Mouse (Mus musculus): ENCODE measurements around the gene Vsig8. TPM values are rescaled to one million over a fixed set of nuclear protein-coding genes. Genes with fewer than 3 reads are reported as not detected.

Gene Vsig8
- 0.22 and 0.23 TPM in 2 replicates for polyA plus RNA-seq (2014; fragmentation: Nextera tagmentation; extraction: Ambion mirVana)

- Histone ChIP-seq H3K27ac (replicated peaks in 1 of 2; ENCODE audit: control insufficient read depth in 1 of 2, insufficient read depth in 1 of 2, low read depth in 2 of 2, low read length in 2 of 2) (no peak within 1 kb of the TSS), H3K36me3 (ENCODE audit: control insufficient read depth, insufficient read depth, low read length) (no peaks in the 10 kb centered on the region), H3K9me3 (ENCODE audit: control insufficient read depth, low read length) (no peaks in the 10 kb centered on the region), H3K4me1 (ENCODE audit: control insufficient read depth in 2 of 2, insufficient read depth in 2 of 2, low read length in 2 of 2) (peaks cover 7 to 19% of the 10 kb centered on the region in 2 experiments), H3K27me3 (ENCODE audit: control insufficient read depth, insufficient read depth, low read length) (peaks cover 21% of the 10 kb centered on the region), H3K9ac (ENCODE audit: low read length) (no peak within 1 kb of the TSS), H3K4me3 (ENCODE audit: control insufficient read depth in 1 of 2, insufficient read depth in 1 of 2, low read depth in 1 of 2, low read length in 2 of 2) (no peak within 1 kb of the TSS), H3K4me2 (ENCODE audit: low read length) (no peak within 1 kb of the TSS)
- 70% methylated on average over 11 of the region's 11 CpGs for WGBS
- ATAC-seq (ENCODE audit: insufficient number of reproducible peaks, insufficient read depth, low FRiP score, low read depth): no peak
Observed at GRCm38 (mm10) chr1:172555638-172556037, at the start of gene Vsig8. TSS of gene Vsig8 (plus strand) at chr1:172555938.

DNA sequence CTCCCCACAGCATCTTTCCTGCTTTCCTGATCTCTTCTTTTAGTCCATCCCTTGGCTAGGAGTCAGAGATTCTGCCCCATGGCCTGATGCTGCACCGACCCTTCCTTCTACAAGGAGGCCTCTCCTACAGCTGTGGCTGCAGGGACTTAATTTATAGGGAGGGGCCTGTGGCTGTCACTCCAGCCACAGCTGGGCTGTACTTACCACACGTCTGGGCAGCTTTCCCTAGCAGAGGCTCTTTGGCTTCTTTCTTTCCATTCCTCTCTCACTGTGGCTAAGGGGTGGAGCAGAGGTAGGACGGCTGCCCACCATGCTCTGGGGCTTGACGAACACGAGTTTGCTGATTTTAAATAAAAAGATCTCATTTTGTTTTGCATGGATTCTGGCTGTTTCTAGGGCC is 48.7 kb upstream of the Vsig8 start:
- Histone ChIP-seq H3K27ac (replicated peaks in 1 of 2; ENCODE audit: control insufficient read depth in 1 of 2, insufficient read depth in 1 of 2, low read depth in 2 of 2, low read length in 2 of 2) (0 out of 4 replicates have a peak overlapping the region, but pooled peaks of 1 of the 2 experiments have one; percentile 37), H3K4me3 (ENCODE audit: control insufficient read depth in 1 of 2, insufficient read depth in 1 of 2, low read depth in 1 of 2, low read length in 2 of 2) (no peak overlapping the region), H3K27me3 (ENCODE audit: control insufficient read depth, insufficient read depth, low read length) (no peaks in the 10 kb centered on the region), H3K9ac (ENCODE audit: low read length) (no peak overlapping the region), H3K4me1 (ENCODE audit: control insufficient read depth in 2 of 2, insufficient read depth in 2 of 2, low read length in 2 of 2) (peaks cover 41 to 55% of the 10 kb centered on the region in 2 experiments), H3K9me3 (ENCODE audit: control insufficient read depth, low read length) (no peaks in the 10 kb centered on the region), H3K36me3 (ENCODE audit: control insufficient read depth, insufficient read depth, low read length) (peaks cover 40% of the 10 kb centered on the region), H3K4me2 (ENCODE audit: low read length) (no peak overlapping the region)
- 47% methylated on average over 5 of the region's 5 CpGs for WGBS
- no peak for ATAC-seq (ENCODE audit: insufficient number of reproducible peaks, insufficient read depth, low FRiP score, low read depth)

GRCm38 (mm10) chr1:172507701-172508100 is 48.0 kb upstream of the Vsig8 start:
- Histone ChIP-seq H3K36me3 (ENCODE audit: control insufficient read depth, insufficient read depth, low read length) (peaks cover 40% of the 10 kb centered on the region), H3K4me3 (ENCODE audit: control insufficient read depth in 1 of 2, insufficient read depth in 1 of 2, low read depth in 1 of 2, low read length in 2 of 2) (no peak overlapping the region), H3K4me2 (ENCODE audit: low read length) (no peak overlapping the region), H3K9me3 (ENCODE audit: control insufficient read depth, low read length) (no peaks in the 10 kb centered on the region), H3K9ac (ENCODE audit: low read length) (no peak overlapping the region), H3K27ac (replicated peaks in 1 of 2; ENCODE audit: control insufficient read depth in 1 of 2, insufficient read depth in 1 of 2, low read depth in 2 of 2, low read length in 2 of 2) (peak overlapping the region; percentile 31 to 37; a peak in 3 of 4 replicates), H3K27me3 (ENCODE audit: control insufficient read depth, insufficient read depth, low read length) (no peaks in the 10 kb centered on the region), H3K4me1 (ENCODE audit: control insufficient read depth in 2 of 2, insufficient read depth in 2 of 2, low read length in 2 of 2) (peaks cover 37 to 53% of the 10 kb centered on the region in 2 experiments)
- WGBS: 74% methylated on average over 3 of the region's 3 CpGs
- 0 out of 2 replicates have a peak, but pooled peaks have one; percentile 5 for ATAC-seq (ENCODE audit: insufficient number of reproducible peaks, insufficient read depth, low FRiP score, low read depth)

- Histone ChIP-seq H3K27ac (replicated peaks in 1 of 2; ENCODE audit: control insufficient read depth in 1 of 2, insufficient read depth in 1 of 2, low read depth in 2 of 2, low read length in 2 of 2) (peak overlapping the region; percentile 31 to 59; a peak in 3 of 4 replicates), H3K36me3 (ENCODE audit: control insufficient read depth, insufficient read depth, low read length) (peaks cover 40% of the 10 kb centered on the region), H3K4me2 (ENCODE audit: low read length) (no peak overlapping the region), H3K9me3 (ENCODE audit: control insufficient read depth, low read length) (no peaks in the 10 kb centered on the region), H3K27me3 (ENCODE audit: control insufficient read depth, insufficient read depth, low read length) (no peaks in the 10 kb centered on the region), H3K4me1 (ENCODE audit: control insufficient read depth in 2 of 2, insufficient read depth in 2 of 2, low read length in 2 of 2) (peaks cover 36 to 53% of the 10 kb centered on the region in 2 experiments), H3K4me3 (ENCODE audit: control insufficient read depth in 1 of 2, insufficient read depth in 1 of 2, low read depth in 1 of 2, low read length in 2 of 2) (no peak overlapping the region), H3K9ac (ENCODE audit: low read length) (no peak overlapping the region)
- WGBS: 22% methylated on average over 2 of the region's 2 CpGs
- peak; percentile 40; the same call in 1 of the 2 replicates for ATAC-seq (ENCODE audit: insufficient number of reproducible peaks, insufficient read depth, low FRiP score, low read depth)
Observed at GRCm38 (mm10) chr1:172508172-172508571, 47.6 kb upstream of the Vsig8 start.

GRCm38 (mm10) chr1:172509235-172509634 is 46.5 kb upstream of the Vsig8 start:
- ATAC-seq (ENCODE audit: insufficient number of reproducible peaks, insufficient read depth, low FRiP score, low read depth): no peak
- Histone ChIP-seq H3K9me3 (ENCODE audit: control insufficient read depth, low read length) (no peaks in the 10 kb centered on the region), H3K27ac (replicated peaks in 1 of 2; ENCODE audit: control insufficient read depth in 1 of 2, insufficient read depth in 1 of 2, low read depth in 2 of 2, low read length in 2 of 2) (0 out of 4 replicates have a peak overlapping the region, but pooled peaks of 1 of the 2 experiments have one; percentile 59), H3K36me3 (ENCODE audit: control insufficient read depth, insufficient read depth, low read length) (peaks cover 40% of the 10 kb centered on the region), H3K4me1 (ENCODE audit: control insufficient read depth in 2 of 2, insufficient read depth in 2 of 2, low read length in 2 of 2) (peaks cover 38 to 51% of the 10 kb centered on the region in 2 experiments), H3K4me3 (ENCODE audit: control insufficient read depth in 1 of 2, insufficient read depth in 1 of 2, low read depth in 1 of 2, low read length in 2 of 2) (no peak overlapping the region), H3K27me3 (ENCODE audit: control insufficient read depth, insufficient read depth, low read length) (no peaks in the 10 kb centered on the region), H3K9ac (ENCODE audit: low read length) (no peak overlapping the region), H3K4me2 (ENCODE audit: low read length) (no peak overlapping the region)
- 73% methylated on average over 5 of the region's 5 CpGs for WGBS

GRCm38 (mm10) chr1:172509983-172510382 is 45.8 kb upstream of the Vsig8 start:
- H3K4me3 ChIP-seq (ENCODE audit: control insufficient read depth in 1 of 2, insufficient read depth in 1 of 2, low read depth in 1 of 2, low read length in 2 of 2): no peak overlapping the region
- H3K9ac ChIP-seq (ENCODE audit: low read length): no peak overlapping the region
- H3K4me2 ChIP-seq (ENCODE audit: low read length): no peak overlapping the region
- H3K27ac ChIP-seq (replicated peaks in 1 of 2; ENCODE audit: control insufficient read depth in 1 of 2, insufficient read depth in 1 of 2, low read depth in 2 of 2, low read length in 2 of 2): 0 out of 4 replicates have a peak overlapping the region, but pooled peaks of 1 of the 2 experiments have one; percentile 24
- peaks cover 35 to 49% of the 10 kb centered on the region in 2 experiments for H3K4me1 ChIP-seq (ENCODE audit: control insufficient read depth in 2 of 2, insufficient read depth in 2 of 2, low read length in 2 of 2)
- peaks cover 38% of the 10 kb centered on the region for H3K36me3 ChIP-seq (ENCODE audit: control insufficient read depth, insufficient read depth, low read length)
- no peak for ATAC-seq (ENCODE audit: insufficient number of reproducible peaks, insufficient read depth, low FRiP score, low read depth)
- H3K27me3 ChIP-seq (ENCODE audit: control insufficient read depth, insufficient read depth, low read length): no peaks in the 10 kb centered on the region
- H3K9me3 ChIP-seq (ENCODE audit: control insufficient read depth, low read length): no peaks in the 10 kb centered on the region
- WGBS: 40% methylated on average over 8 of the region's 8 CpGs

GRCm38 (mm10) chr1:172510421-172510972 is 45.2 kb upstream of the Vsig8 start:
- peaks cover 33% of the 10 kb centered on the region for H3K36me3 ChIP-seq (ENCODE audit: control insufficient read depth, insufficient read depth, low read length)
- H3K9ac ChIP-seq (ENCODE audit: low read length): no peak overlapping the region
- no peaks in the 10 kb centered on the region for H3K9me3 ChIP-seq (ENCODE audit: control insufficient read depth, low read length)
- no peak overlapping the region for H3K4me2 ChIP-seq (ENCODE audit: low read length)
- 0 out of 4 replicates have a peak overlapping the region, but pooled peaks of 1 of the 2 experiments have one; percentile 24 for H3K27ac ChIP-seq (replicated peaks in 1 of 2; ENCODE audit: control insufficient read depth in 1 of 2, insufficient read depth in 1 of 2, low read depth in 2 of 2, low read length in 2 of 2)
- no peak for ATAC-seq (ENCODE audit: insufficient number of reproducible peaks, insufficient read depth, low FRiP score, low read depth)
- WGBS: 34% methylated on average over 13 of the region's 13 CpGs
- no peaks in the 10 kb centered on the region for H3K27me3 ChIP-seq (ENCODE audit: control insufficient read depth, insufficient read depth, low read length)
- H3K4me1 ChIP-seq (ENCODE audit: control insufficient read depth in 2 of 2, insufficient read depth in 2 of 2, low read length in 2 of 2): peaks cover 35 to 45% of the 10 kb centered on the region in 2 experiments
- no peak overlapping the region for H3K4me3 ChIP-seq (ENCODE audit: control insufficient read depth in 1 of 2, insufficient read depth in 1 of 2, low read depth in 1 of 2, low read length in 2 of 2)
